Mouse (Mus musculus) E14TG2a.4 (cell line): ENCODE data around the gene Clybl.

Source experiments
- CTCF ChIP-seq: conservative IDR thresholded peaks from 2 replicates; pipeline ENCODE4 v1.5.1; 2014; ENCODE audit warnings: low read length
- NANOG ChIP-seq: IDR thresholded peaks from 2 replicates; pipeline ENCODE4 v1.6.1; 2014; ENCODE audit warnings: borderline replicate concordance, low read length, mixed read lengths
- POU5F1 ChIP-seq: IDR thresholded peaks from 2 replicates; pipeline ENCODE4 v1.6.1; 2014; ENCODE audit warnings: low read length, borderline replicate concordance

DNA sequence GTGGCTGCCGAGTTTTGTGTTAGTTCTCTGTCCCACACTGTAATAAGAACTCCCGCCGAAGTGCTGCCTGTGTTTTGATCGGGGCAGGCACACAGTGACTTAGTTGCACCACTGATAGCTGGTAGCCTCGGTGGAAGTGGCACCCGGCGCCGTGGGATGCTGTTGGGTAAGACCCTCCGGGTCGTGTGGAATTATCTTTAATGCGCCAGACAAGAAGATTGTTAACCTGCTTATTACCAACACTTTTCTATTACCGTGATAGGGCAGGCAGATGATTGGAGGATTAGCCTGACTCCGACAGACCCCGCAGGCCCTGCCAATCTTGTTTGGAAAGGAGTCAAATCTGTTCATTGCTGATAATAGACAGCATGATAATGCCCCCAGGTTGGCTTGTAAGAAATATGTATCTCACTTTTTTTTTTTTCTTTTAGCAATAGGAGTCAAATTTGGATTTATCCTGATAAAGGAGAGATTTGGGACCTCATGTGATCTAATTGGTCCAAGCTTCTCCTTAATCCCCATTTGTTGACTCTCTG lies 5.2 kb upstream of the Clybl start:
- TF ChIP-seq CTCF (no peak), POU5F1 (no peak), NANOG (no peak)
